Mouse (Mus musculus) neural tube, embryonic 11.5 days (tissue): ENCODE data around the gene Ppm1l. TPM values are rescaled to one million over a fixed set of nuclear protein-coding genes. Genes with fewer than 3 reads are reported as not detected.

Source experiments
- ATAC-seq: fragments of 200-750 bp; cut with Nextera tagmentation; 2 replicates; pipeline ENCODE4 v1.8.0; 2017; ENCODE audit warnings: moderate number of reproducible peaks, mild to moderate bottlenecking, moderate TSS enrichment, moderate library complexity; ENCODE audit not compliant: insufficient read depth, low FRiP score, low TSS enrichment
- DNase-seq: peaks from one replicate; pipeline ENCODE4 v3.0.0-alpha.2; 2015; ENCODE audit warnings: low spot score
- H3K27ac ChIP-seq: fragments of 300-500 bp; sonication (generic); 2 replicates; pipeline ENCODE4 v1.5.1; 2014; ENCODE audit warnings: low read depth, mild to moderate bottlenecking, low read length
- H3K27me3 ChIP-seq: fragments of 300-500 bp; sonication (generic); 2 replicates; pipeline ENCODE4 v1.6.1; 2014; ENCODE audit warnings: mild to moderate bottlenecking, low read length, mixed read lengths; ENCODE audit not compliant: control insufficient read depth, insufficient read depth
- H3K36me3 ChIP-seq: fragments of 300-500 bp; sonication (generic); 2 replicates; pipeline ENCODE4 v1.6.1; 2014; ENCODE audit warnings: mild to moderate bottlenecking, low read length, moderate library complexity, mixed read lengths; ENCODE audit not compliant: control insufficient read depth, insufficient read depth
- H3K4me1 ChIP-seq: fragments of 300-500 bp; sonication (generic); 2 replicates; pipeline ENCODE4 v1.6.1; 2014; ENCODE audit warnings: low read length, mixed read lengths; ENCODE audit not compliant: control insufficient read depth, insufficient read depth
- H3K4me2 ChIP-seq: fragments of 300-500 bp; sonication (generic); 2 replicates; pipeline ENCODE4 v1.6.1; 2014; ENCODE audit warnings: low read depth, mild to moderate bottlenecking, moderate library complexity
- H3K4me3 ChIP-seq: fragments of 300-500 bp; sonication (generic); 2 replicates; pipeline ENCODE4 v1.5.1; 2014; ENCODE audit warnings: low read depth, low read length
- H3K9ac ChIP-seq: fragments of 300-500 bp; sonication (generic); 2 replicates; pipeline ENCODE4 v1.6.1; 2014; ENCODE audit warnings: mild to moderate bottlenecking, low read length
- H3K9me3 ChIP-seq: fragments of 300-500 bp; sonication (generic); 2 replicates; pipeline ENCODE4 v1.6.1; 2016; ENCODE audit warnings: low read length; ENCODE audit not compliant: control insufficient read depth
- whole genome bisulfite sequencing: fragments of 180-500 bp; shearing (Covaris S2); extraction: QIAGEN DNeasy Blood & Tissue Kit; methylation state at CpG from one replicate; pipeline ENCODE4 v1.1.7; 2014; 5-methylcytosine and 5-hydroxymethylcytosine counted together
- polyA plus RNA-seq: library from polyadenylated mRNA; unstranded; fragments of >200 nt; fragmentation: Nextera tagmentation; extraction: Ambion mirVana; gene quantifications from 2 replicates; pipeline ENCODE4 v1.2.1, GENCODE M21; 2014

Ppm1l gene
- polyA plus RNA-seq, 1 experiment from 2014 or later = 22.6 TPM

DNA sequence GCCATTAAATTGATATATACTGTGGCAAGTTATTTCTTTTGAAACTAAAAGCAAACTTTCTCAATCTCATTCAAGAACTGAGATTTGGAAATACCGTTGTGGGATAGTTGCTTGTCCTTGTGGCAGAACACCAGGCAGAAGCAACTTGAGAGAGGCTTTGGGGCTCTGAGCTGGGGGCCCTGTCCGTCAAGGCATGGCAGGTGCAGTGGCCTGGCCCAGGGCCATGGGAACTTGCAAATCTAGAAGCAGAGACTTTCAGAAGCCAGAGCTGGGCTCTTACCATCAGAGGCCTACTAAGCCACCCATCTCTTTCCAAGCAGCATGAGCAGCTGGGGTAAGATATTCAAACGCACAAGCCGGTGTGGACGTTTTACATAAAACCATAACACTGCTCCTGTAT is 139.4 kb downstream of the Ppm1l start:
- H3K4me2 ChIP-seq = no peak overlapping the region
- no peaks in the 10 kb centered on the region for H3K27me3 ChIP-seq
- WGBS = 91% methylated on average over 5 of the region's 5 CpGs
- H3K9ac ChIP-seq = no peak overlapping the region
- H3K9me3 ChIP-seq = no peaks in the 10 kb centered on the region
- no peak overlapping the region for H3K4me3 ChIP-seq
- no peaks in the 10 kb centered on the region for H3K4me1 ChIP-seq
- H3K36me3 ChIP-seq = no peaks in the 10 kb centered on the region
- ATAC-seq (no peak), DNase-seq (no peak)
- H3K27ac ChIP-seq = no peak overlapping the region

DNA sequence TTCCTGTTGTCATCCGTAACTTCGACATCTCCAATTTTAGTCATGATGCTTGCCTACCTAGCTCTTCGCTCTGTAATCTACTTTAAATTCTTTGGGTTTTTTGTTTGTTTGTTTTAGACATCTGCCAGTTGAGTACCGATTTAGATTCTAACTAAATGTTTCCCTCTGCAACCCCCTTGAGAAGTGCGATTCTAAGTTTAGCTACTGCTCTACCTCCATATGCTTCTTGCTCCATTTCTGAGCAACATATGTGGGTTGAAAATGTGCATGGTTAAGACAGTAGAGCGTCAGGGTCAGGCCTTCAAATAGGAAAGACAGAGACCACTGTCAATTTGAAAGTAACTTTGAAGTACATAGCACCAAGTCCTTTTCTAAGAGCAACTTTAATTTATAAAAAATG is 142.1 kb downstream of the Ppm1l start:
- H3K36me3 ChIP-seq = no peaks in the 10 kb centered on the region
- H3K4me1 ChIP-seq = no peaks in the 10 kb centered on the region
- H3K4me2 ChIP-seq = no peak overlapping the region
- no peaks in the 10 kb centered on the region for H3K27me3 ChIP-seq
- H3K9me3 ChIP-seq = no peaks in the 10 kb centered on the region
- 92% methylated on average over 6 of the region's 6 CpGs for WGBS
- H3K27ac ChIP-seq = no peak overlapping the region
- ATAC-seq (no peak), DNase-seq (no peak)
- H3K9ac ChIP-seq = no peak overlapping the region
- H3K4me3 ChIP-seq = no peak overlapping the region

DNA sequence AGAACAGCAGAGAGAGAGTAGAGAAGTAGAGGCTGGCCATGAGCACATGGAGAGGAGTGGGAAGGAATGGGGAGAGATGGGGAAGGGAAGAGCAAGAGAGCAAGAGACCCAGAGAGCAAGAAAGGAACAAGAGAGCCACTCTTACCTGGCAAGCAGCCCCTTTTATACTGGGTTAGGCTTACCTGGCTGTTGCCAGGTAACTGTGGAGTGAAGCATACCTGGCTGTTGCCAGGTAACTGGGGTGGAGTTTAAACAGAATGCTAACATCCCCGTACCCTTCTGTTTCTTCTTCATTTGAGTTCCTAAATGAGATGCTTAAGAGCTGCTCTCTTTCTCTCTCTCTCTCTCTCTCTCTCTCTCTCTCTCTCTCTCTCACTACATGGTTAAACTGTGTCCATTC is 145.3 kb downstream of the Ppm1l start:
- ATAC-seq (no peak), DNase-seq (no peak)
- 89% methylated on average over 1 of the region's 1 CpGs for WGBS
- no peak overlapping the region for H3K4me2 ChIP-seq
- no peak overlapping the region for H3K27ac ChIP-seq
- H3K36me3 ChIP-seq = no peaks in the 10 kb centered on the region
- no peaks in the 10 kb centered on the region for H3K4me1 ChIP-seq
- no peaks in the 10 kb centered on the region for H3K27me3 ChIP-seq
- no peak overlapping the region for H3K4me3 ChIP-seq
- H3K9ac ChIP-seq = no peak overlapping the region
- H3K9me3 ChIP-seq = no peaks in the 10 kb centered on the region

GRCm38 (mm10) chr3:69465751-69466150 is 149.1 kb downstream of the Ppm1l start:
- no peak for ATAC-seq
- no peaks in the 10 kb centered on the region for H3K9me3 ChIP-seq
- H3K27me3 ChIP-seq = no peaks in the 10 kb centered on the region
- H3K4me1 ChIP-seq = no peaks in the 10 kb centered on the region; the same call in 1 of the 2 replicates
- DNase-seq = no peak
- no peaks in the 10 kb centered on the region for H3K36me3 ChIP-seq
- H3K27ac ChIP-seq = no peak overlapping the region
- WGBS = 90% methylated on average over 4 of the region's 4 CpGs
- H3K4me2 ChIP-seq = no peak overlapping the region
- H3K4me3 ChIP-seq = no peak overlapping the region
- H3K9ac ChIP-seq = no peak overlapping the region

- no peak overlapping the region for H3K4me3 ChIP-seq
- H3K27me3 ChIP-seq = no peaks in the 10 kb centered on the region
- no peak overlapping the region for H3K9ac ChIP-seq
- no peak overlapping the region for H3K4me2 ChIP-seq
- H3K4me1 ChIP-seq = no peaks in the 10 kb centered on the region; the same call in 1 of the 2 replicates
- ATAC-seq (no peak), DNase-seq (no peak)
- H3K27ac ChIP-seq = no peak overlapping the region
- no peaks in the 10 kb centered on the region for H3K36me3 ChIP-seq
- no peaks in the 10 kb centered on the region for H3K9me3 ChIP-seq
- WGBS = 50% methylated on average over 9 of the region's 9 CpGs
Measured at GRCm38 (mm10) chr3:69468280-69469008, 151.8 kb downstream of the Ppm1l start.

- no peaks in the 10 kb centered on the region; the same call in 1 of the 2 replicates for H3K9me3 ChIP-seq
- H3K27ac ChIP-seq = no peak overlapping the region
- no peaks in the 10 kb centered on the region; the same call in 1 of the 2 replicates for H3K4me1 ChIP-seq
- DNase-seq = no peak
- no peak overlapping the region for H3K9ac ChIP-seq
- WGBS = 42% methylated on average over 5 of the region's 6 CpGs
- H3K4me3 ChIP-seq = no peak overlapping the region
- no peak overlapping the region for H3K4me2 ChIP-seq
- H3K27me3 ChIP-seq = no peaks in the 10 kb centered on the region
- ATAC-seq = no peak
- H3K36me3 ChIP-seq = no peaks in the 10 kb centered on the region
Measured at GRCm38 (mm10) chr3:69469463-69470141, 152.9 kb downstream of the Ppm1l start.

GRCm38 (mm10) chr3:69470142-69470796 is 153.6 kb downstream of the Ppm1l start:
- no peaks in the 10 kb centered on the region for H3K27me3 ChIP-seq
- no peaks in the 10 kb centered on the region; the same call in 1 of the 2 replicates for H3K4me1 ChIP-seq
- H3K4me2 ChIP-seq = no peak overlapping the region
- no peak overlapping the region for H3K27ac ChIP-seq
- H3K9me3 ChIP-seq = no peaks in the 10 kb centered on the region; the same call in 1 of the 2 replicates
- ATAC-seq (no peak), DNase-seq (no peak)
- H3K4me3 ChIP-seq = no peak overlapping the region
- H3K36me3 ChIP-seq = no peaks in the 10 kb centered on the region
- WGBS = 66% methylated on average over 11 of the region's 11 CpGs
- no peak overlapping the region for H3K9ac ChIP-seq

DNA sequence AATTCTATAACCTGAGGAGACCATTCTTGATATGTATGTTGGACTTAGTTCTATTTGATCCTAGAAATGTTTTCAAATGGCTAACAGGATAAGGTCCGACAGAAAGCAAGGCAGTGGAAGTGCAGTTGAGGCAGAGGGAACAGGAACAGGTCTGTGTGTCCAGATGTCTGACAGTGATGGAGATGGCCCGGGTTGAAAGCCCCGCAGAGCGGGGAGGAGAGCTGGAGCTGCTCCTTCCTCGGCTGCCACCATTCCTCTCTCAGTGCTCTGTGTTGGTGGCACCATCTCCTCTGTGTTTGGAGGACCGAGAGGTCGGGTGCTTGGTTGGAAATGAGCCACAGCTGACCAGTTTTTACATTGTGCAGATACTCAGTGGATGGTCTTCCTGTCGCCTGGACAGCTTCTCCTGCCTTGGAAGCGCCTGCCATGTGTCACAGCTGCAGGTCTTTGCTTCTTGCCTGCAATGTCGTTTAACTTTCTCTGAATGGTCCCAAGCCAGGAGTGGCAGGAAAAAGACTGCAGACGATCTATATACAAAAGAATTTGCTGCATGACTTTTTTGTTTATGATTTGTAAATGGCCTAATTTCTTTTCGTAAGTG is 159.3 kb downstream of the Ppm1l start:
- 0 out of 2 replicates have a peak, but pooled peaks cover 2% of the 10 kb centered on the region for H3K4me1 ChIP-seq
- no peak overlapping the region for H3K4me2 ChIP-seq
- no peak overlapping the region for H3K9ac ChIP-seq
- 62% methylated on average over 12 of the region's 12 CpGs for WGBS
- H3K27ac ChIP-seq = no peak overlapping the region
- no peak for ATAC-seq
- no peaks in the 10 kb centered on the region for H3K36me3 ChIP-seq
- H3K27me3 ChIP-seq = no peaks in the 10 kb centered on the region
- H3K9me3 ChIP-seq = no peaks in the 10 kb centered on the region; the same call in 1 of the 2 replicates
- DNase-seq = no peak
- H3K4me3 ChIP-seq = no peak overlapping the region
